Mouse (Mus musculus) urinary bladder, postnatal 10 days (tissue): Measurements from ENCODE around the gene Rgs13.
"Not testable (repeated sequence)": the region's sequence is repeated elsewhere in the genome, so short reads cannot be mapped to it uniquely, and the experiment has no call there.

Source experiments
- DNase-seq: peaks from one replicate; pipeline ENCODE4 v3.0.0; 2022; ENCODE audit warnings: low spot score

The Rgs13 gene

GRCm38 (mm10) chr1:144152184-144152525, 25.0 kb downstream of the Rgs13 start:
- DNase-seq = no peak

- DNase-seq = no peak
Observed at GRCm38 (mm10) chr1:144151401-144152183, 25.6 kb downstream of the Rgs13 start.

GRCm38 (mm10) chr1:144149997-144150396, 27.2 kb downstream of the Rgs13 start:
- DNase-seq = no peak

DNA sequence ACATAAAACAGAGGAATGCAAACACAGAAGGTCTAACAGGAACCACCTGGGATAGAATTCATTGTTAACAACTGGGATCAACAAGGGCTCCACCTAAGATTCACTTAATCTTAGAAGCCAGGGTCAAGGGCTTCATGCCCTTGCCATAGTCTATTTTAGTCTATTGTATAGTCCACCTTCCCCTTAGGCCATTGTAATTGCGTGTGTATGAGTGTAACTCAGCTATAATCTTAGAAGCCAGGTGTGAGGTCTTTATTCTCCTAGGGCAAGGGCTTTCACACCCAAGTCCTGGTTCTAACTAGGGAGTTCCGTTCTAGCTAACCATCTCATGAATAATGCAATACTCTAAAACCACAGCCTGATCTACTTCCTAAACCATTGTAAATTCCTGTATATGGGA, 35.8 kb downstream of the Rgs13 start:
- not testable (repeated sequence) for DNase-seq

DNA sequence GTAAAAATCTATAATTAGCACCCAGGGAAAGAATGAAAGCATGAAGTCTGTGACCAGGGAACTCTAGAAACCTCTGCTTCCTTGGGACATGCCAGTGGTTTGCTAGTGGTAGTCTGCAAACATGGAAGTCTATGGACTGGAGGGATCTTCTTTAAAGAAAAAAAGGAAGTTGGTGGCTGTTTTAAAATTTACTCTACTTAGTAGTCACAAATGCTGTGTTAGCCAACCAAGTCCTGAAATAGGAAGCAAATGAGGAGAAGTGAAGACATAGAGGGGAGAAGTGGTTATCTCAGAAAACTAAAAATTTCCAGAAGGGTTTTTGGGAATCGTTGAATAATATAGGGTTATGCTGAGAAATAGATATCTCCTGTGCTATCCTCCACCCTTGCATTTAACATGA, 37.3 kb downstream of the Rgs13 start:
- DNase-seq = no peak

DNA sequence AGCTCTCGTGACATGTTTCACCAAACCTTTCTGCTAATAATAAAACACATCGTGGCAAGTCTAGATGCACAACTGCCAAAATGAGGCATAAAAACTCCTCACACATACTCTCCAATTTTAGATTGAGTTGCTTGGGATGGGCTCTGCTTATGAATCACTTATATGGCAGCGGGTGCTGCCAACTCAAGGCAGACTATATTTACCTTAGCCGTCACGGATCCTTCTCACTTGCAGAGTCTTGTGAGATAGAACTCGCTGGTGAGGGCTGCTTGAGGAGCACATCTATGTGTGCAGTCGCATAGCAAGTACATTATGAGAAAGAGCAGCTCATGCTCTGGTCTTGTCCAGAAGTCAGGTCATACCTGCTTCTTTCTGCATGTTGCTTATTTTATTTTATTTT, 49.2 kb downstream of the Rgs13 start:
- DNase-seq = no peak

DNA sequence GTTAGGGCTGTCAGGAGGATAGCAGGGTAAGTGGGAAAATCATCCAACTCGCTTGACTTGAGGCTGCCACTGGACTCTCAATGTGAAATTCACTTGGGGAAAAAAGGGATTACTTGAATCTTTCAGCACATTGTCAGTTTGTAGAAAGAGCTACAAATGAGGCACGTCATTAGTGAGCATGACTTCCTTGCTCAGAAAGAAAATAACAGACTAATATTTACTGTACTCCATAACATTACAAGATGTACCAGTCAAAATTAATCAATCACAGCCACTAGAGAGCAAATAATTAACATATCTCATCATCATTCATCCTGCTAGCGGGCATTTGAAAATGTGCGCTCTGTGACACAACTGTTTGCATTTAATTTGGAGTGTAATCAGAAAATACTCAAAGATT, 57.1 kb downstream of the Rgs13 start:
- no peak for DNase-seq

- DNase-seq = no peak
Observed at GRCm38 (mm10) chr1:144119456-144119855, 57.7 kb downstream of the Rgs13 start.

DNA sequence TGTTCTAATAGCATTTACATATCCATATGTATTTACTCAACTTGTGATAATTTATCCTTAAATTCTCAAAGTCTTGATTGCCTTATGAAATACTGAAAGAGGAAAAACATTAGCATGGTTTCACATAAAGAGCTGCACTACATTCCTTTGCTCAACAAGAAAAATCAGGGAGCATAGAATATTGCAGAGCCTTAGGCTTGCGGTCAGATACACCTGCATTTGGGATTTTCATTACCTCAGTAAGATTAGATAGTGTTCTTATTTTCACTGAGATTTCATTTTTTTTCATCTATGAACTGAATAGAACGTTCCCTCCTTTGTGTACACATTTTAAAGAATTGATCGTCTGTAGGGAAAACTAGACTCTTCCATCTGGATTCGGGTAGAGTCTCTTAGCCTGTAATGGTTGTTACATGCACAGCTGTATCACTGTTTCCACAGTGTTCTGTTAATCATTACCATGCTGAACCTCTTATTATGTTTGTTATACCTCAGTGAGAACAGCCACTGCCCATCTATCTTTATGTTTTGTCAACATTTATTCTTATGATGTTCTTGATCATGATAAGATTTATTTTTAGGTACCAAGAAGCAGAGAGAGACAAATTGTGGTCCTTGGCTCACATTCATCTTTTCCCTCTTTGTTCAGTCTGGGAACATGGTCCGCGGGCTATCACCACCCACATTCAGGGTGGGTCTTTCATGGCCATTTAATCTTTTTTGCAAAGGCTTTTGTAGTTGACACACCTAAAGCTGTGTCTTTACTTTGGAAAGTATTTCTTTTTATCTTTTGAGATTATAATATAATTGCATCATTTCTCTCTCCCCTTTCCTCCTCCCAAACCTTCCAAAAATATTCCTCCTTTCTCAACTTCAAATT, 61.1 kb downstream of the Rgs13 start:
- DNase-seq = no peak

DNA sequence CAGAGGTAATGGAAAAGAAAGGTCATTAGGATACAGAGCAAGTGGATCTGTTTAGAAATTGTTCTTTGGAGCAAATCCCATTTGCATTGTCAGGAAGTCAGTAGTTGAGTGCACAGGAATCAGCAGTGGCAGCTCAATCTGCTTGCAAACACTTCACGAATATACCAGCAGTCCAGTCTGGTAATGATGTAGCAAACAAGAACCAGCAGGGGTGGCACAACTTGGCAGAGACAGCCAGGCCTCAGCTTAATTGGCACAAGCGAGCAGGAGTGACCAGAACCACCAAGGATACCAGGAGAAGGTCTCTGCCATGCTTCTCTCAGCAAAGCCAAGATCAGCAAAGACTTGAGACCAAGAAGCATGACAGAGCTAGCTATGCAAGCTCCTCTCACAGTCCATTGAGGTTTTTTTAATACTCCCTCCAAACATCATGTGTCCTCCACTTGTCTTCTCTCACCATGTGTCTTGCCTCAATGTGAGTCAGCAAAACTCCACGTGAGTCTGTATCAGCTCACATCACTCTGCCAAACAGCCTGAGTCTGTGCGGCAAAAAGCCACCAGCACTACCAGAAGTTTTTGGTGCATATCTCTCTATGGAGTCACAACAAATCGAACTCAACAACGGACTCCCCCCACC, 63.6 kb downstream of the Rgs13 start:
- no peak for DNase-seq

GRCm38 (mm10) chr1:144112946-144113345, 64.2 kb downstream of the Rgs13 start:
- DNase-seq = no peak

DNA sequence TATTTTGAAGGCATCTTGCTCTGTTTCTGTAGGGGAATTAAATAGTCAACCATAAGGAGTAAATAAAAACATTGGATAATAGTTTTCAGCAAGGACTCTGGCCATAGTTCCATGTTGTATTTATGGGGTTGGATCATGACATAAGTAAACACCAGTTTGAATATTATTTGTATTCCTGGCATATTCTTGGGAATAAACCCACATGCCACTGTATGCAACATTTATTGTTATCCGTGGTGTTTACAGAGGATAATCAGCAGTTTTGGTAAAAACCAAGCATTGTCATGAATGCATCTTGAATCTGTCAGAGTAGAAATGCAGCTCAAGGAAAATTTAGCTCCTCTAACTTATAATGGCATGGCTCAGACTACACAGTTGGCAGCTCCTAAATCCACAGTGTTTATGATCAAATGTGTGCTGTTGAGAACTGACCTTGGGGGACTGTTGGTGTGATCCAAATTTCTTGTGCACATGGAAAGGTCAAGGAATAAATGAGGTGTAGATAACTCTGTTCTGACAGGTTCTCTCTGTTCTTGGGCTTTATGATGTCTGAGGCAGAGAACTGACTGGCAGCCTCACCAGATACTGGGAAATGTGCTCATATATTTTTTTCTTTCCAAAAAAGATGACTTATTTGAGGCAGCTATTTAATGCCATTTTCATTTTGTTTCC, 78.4 kb downstream of the Rgs13 start:
- DNase-seq = no peak

- no peak for DNase-seq
Observed at GRCm38 (mm10) chr1:144090410-144090809, 86.8 kb downstream of the Rgs13 start.
